Mouse (Mus musculus) c-Kit-positive CD71-positive TER-119-negative erythroid progenitor cells, embryonic 14.5 days (primary cell): Measurements from ENCODE around the gene Slc16a2.

ENCODE experiments used
- DNase-seq: peaks from one replicate; pipeline ENCODE4 v3.0.0-alpha.2; 2013; ENCODE audit warnings: low read depth

The Slc16a2 gene

GRCm38 (mm10) chrX:103821832-103822196 is at the start of gene Slc16a2:
Gene Slc16a2 (minus strand): TSS chrX:103821983.
- no peak for DNase-seq

- DNase-seq, result no peak
These were observed 41.7 kb upstream of the Slc16a2 start for GRCm38 (mm10) chrX:103863502-103863901.

DNA sequence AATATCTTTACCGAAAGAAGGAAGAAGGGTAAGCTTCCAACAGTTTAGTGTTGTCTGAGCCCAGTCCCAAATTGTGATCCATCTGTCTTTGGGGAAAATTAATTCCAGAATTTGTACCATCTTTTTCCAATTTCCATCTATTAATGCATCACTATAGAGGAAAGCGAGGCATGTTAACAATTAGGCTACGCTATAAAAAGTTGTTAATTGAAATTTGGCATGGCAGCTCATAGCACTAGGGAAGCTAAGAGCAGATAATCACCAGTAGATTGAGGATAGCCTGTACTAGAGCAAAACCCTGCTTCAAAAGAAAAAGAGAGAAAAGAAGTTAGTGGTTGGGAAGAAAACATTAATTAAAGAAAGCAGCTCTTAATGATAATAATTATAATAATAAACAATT is 41.1 kb upstream of the Slc16a2 start:
- no peak for DNase-seq

- no peak for DNase-seq
These were observed 23.5 kb upstream of the Slc16a2 start for GRCm38 (mm10) chrX:103845266-103845665.

DNA sequence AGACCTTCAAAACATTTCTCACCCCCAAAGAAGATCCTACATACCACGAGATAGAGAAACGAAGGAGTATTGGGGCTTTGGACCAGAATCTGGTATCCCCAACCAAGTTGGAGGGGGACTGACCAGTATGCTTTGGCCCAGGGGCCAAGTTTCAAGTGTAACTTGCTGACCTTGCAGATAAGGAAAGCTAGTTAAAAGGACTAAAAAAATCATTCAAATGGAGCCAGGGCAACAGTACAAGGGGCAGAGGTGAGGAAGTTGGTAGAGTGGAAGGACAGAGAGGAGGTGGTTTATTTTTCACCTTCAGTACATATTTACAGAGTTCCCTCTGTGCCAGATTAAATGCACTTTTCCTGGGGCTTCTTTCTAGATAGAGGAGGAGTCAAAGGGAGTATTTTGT is 7.1 kb upstream of the Slc16a2 start:
- no peak for DNase-seq

- DNase-seq, result no peak
These were observed 558 bp upstream of the Slc16a2 start for GRCm38 (mm10) chrX:103822271-103822811.

DNA sequence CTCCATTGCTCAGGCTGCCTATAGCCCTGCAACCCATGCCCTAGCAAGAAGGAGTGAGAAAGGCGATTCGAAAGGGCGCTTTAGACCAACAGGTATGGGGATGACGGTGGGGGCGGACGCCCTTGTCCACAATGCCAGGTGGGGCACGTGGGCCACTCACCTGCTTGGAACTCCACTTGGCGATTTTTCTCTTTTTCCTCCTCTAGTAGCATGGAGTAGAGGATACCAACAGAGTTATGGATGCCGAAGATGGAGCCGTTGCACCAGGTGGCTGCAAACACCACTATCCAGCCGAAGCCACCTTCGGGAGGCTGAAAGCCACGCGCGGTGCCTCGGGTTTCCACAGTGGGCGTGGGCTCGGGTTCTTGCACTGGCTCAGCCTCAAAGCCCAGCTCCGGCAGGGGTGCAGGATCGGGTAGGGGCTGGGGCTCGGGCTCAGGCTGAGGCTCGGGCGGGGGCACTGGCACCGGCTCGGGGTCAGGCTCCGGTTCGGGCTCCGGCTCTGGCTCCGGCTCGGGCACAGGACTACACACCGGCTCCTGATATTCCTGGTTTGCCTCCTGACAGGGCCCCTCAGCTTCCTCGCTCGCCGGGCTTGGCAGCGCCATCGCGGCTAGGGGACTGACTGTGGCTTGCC is 470 bp downstream of the Slc16a2 start:
- DNase-seq, result no peak

- DNase-seq, result no peak
These were observed 1.2 kb downstream of the Slc16a2 start for GRCm38 (mm10) chrX:103820307-103821194.

DNA sequence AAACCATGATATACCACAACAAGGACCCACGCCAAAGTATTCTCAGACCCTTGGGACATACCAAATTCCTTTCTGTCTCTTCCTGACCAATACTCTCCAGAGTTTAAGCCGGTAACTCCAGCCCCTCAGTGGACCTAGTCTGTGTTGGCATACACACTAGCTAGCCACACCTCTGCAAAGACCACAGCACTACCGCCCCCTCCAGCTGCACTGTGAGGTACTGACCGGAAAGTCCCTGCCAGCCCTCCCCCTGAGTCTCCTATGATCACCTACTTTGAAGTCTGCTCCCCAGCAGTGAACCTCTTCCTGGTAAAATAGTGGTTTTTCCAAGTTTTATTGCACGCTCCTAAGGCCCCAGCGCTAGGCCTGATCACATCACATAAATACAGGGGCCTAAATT is 2.5 kb downstream of the Slc16a2 start:
- no peak for DNase-seq

- no peak for DNase-seq
These were observed 9.1 kb downstream of the Slc16a2 start for GRCm38 (mm10) chrX:103812690-103813089.

- no peak for DNase-seq
These were observed 11.3 kb downstream of the Slc16a2 start for GRCm38 (mm10) chrX:103810483-103810882.

GRCm38 (mm10) chrX:103806373-103806772 is 15.4 kb downstream of the Slc16a2 start:
- DNase-seq, result no peak

GRCm38 (mm10) chrX:103796961-103797360 is 24.8 kb downstream of the Slc16a2 start:
- no peak for DNase-seq

DNA sequence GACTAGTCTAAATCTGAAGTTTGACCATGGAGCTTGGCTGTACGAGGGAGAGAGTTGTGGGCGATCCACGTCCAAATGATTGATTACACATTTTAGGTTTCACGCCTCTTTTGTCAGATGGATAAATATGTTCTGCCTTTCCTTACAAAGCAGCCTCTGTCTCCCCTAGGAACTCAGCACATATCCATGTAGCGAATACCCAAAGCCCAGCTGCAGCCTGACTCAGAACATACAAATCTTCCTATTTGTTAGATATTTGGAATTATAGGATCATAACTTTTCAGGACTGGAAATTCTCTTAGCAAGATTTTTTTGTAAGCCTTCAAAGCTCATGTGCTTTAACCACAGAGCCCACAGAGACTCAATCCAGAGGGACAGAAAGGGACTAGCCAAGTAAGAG is 26.3 kb downstream of the Slc16a2 start:
- no peak for DNase-seq

DNA sequence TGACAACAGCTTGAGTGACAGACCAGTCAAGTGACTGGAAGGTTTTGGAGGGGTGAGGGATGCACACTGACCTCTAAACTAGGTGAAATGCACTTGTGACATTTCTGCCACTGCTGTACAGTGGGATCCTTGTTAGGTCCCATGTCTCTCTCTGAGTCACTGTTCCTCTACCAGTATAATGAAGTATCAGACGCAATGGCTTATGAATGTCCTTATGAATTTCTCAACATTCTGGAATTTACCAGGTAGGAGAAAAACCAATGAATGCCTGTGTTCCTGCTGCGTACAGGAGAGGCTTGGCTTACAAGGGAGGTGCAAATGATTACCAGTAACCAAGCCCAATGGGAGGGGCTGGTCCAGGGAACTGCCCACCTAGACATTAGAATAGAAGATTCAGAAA is 30.5 kb downstream of the Slc16a2 start:
- no peak for DNase-seq

DNA sequence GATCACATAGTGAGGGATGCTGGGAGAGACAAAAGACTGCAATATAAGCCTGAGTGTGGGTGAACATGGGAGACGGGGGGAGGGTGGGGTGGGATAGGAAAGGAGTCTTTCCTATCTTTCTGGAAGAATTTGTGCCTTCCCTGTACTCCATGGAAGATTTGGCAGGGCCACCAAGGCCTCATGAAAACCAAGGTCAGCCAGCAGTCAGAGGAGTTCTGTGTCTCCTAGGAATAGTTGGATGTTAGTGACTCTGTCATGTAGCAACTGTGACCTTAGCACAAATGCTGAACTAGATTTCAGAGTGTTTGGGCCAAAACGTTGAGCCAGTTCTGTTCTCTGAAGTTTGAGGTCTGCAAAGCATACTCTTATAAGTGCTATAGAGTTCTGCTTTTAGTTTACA is 36.1 kb downstream of the Slc16a2 start:
- DNase-seq, result no peak

DNA sequence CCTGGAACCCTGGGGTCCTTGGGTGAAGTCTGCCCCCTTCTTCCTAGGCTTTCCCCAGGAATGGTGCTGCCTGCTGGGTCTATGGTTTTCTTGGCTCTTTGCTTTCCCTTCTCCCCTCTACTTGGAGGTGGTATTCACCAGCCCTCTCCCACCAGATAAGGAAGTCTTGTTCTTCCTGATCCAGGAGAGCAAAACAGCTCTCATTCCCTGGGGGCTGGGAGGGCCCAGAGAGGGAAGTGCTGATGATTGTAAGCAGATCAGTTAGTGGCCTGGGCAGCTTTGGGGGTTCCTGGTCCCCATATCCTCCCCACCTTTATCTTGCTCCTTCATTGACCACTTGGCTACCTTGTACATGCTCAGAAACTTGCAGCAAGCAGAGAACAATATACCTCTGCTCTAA is 45.4 kb downstream of the Slc16a2 start:
- no peak for DNase-seq

GRCm38 (mm10) chrX:103746197-103746596 is 75.6 kb downstream of the Slc16a2 start:
- DNase-seq, result no peak

DNA sequence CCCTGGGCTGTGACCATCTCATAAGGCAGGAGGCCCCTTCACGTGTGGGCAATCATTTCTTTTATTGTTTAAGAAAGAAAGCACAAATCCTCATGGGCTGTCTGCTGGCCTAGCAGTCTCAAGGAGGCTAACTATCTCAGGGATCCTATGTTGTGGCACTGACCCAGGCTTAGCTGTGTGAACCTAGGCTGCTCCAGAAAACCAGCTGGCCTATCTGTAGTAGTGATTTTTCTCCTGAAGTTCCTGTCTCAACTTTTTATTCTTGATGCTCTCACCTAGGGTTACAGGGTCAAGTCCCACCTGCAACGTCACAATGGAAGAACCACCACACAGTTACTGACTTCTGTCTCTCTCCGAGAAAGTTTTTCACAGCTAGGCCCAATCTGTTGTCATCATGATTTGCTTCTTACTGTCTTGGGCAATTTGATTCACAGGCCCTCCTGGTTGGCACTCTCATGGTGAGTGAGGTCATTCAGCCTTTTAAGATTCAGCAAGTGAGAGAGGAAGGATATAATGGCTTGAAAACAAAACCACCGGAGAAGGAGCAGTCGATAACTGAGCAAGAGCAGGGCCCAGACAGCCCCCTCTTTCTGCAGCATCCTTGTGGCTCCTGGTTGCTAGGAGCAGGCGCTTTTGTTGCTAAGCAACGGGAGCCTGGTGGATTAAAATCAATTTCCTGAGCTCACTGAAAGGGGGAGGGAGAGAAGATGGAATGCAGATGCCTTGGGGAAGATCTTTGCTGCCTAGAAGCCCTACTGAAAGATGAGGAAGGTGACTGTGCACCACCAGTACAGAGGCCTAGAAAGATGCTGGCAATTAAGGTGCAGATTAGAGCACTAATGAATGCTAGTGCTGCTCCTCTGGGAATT is 77.4 kb downstream of the Slc16a2 start:
- DNase-seq, result no peak

- DNase-seq, result no peak
These were observed 79.8 kb downstream of the Slc16a2 start for GRCm38 (mm10) chrX:103742057-103742315.

- no peak for DNase-seq
These were observed 80.3 kb downstream of the Slc16a2 start for GRCm38 (mm10) chrX:103741215-103742056.
